1 mouse cellular context compared by ENCODE assay signal in the genomic region with DNA sequence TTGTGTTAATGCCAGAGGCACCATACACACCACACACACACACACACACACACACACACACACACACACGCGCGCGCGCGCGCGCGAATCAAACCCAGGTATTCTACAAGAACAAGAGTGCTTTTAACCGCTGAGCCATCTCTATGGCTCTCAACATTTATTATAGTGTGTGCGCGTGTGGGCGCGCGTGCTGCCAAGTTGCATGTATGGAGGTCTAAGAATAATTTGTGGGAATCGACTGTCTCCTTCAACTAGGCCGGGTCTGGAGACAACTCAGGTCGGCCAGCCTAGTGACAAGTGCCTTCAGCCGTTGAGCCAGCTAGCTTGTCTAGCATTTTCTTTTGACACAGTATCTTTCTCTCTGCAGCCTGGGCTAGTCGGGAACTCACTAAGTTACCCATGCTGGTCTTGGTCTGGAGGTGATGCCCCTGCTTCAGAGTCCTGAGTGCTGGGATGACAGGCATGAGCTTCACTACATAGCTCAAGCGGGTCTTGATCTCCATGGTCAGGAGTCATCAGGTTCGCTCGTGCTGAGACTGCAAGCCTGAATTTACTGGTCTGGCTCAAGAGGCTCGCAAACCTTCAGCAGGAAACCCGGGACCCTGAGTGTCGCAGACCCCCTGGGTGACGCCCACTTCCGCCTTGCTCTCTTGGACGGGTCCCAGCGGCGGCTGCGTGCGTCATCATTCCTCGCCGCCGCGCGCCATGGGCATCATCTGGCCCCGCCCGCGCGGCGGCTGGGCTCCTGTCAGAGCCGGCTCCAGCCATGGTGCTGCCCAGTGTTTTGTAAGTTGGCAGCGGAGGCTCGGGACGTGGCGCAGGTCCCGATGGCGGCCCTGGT.
A peak's percentile ranks its signal among the peaks of the same experiment; 100 is the strongest.
TF ChIP-seq lines count a peak whose summit lies in the region.

A gene (plus strand): TSS at position 709 of the 841 bp plus-strand sequence.

TF ChIP-seq in CH12.LX, 34 proteins besides CTCF, POLR2A, EP300 and RAD21 (continued from another document):
- TF ChIP-seq POLR2AphosphoS2 (IDR thresholded peaks at IDR 0.05; ENCODE audit: low read depth, low read length) (no peak), GABPA (IDR thresholded peaks at IDR 0.05; ENCODE audit: insufficient replicate concordance, low read depth, low read length) (no peak), JUN (IDR thresholded peaks at IDR 0.05; ENCODE audit: insufficient read depth, low read depth, low read length) (no peak), CHD1 (IDR thresholded peaks at IDR 0.05; ENCODE audit: low read depth, low read length) (no peak), HCFC1 (IDR thresholded peaks at IDR 0.05; ENCODE audit: low read depth, low read length) (peak; percentile 87), SMC3 (IDR thresholded peaks at IDR 0.05; ENCODE audit: low read depth, low read length) (no peak), JUND (conservative IDR thresholded peaks at IDR 0.05; ENCODE audit: low read depth, low read length) (no peak), E2F4 (IDR thresholded peaks at IDR 0.05; ENCODE audit: insufficient replicate concordance, low read depth, low read length) (no peak), IRF4 (IDR thresholded peaks at IDR 0.05; ENCODE audit: low read depth, low read length) (peak; percentile 52; the same call in 1 of the 2 replicates), MAX (IDR thresholded peaks at IDR 0.05; ENCODE audit: low read length) (peak; percentile 69; the same call in 1 of the 2 replicates), MEF2A (IDR thresholded peaks at IDR 0.05; ENCODE audit: borderline replicate concordance, low read depth, low read length) (peak; percentile 74), NRF1 (IDR thresholded peaks at IDR 0.05; ENCODE audit: low read depth, low read length) (peak; percentile 66), KAT2A (IDR thresholded peaks at IDR 0.05; ENCODE audit: insufficient replicate concordance, low read length) (peak; percentile 59; the same call in 1 of the 2 replicates), CHD2 (IDR thresholded peaks at IDR 0.05; ENCODE audit: low read length) (no peak), NELFE (IDR thresholded peaks at IDR 0.05; ENCODE audit: low read depth, low read length) (peak; percentile 66), ZKSCAN1 (IDR thresholded peaks at IDR 0.05; ENCODE audit: borderline replicate concordance, low read depth, low read length) (no peak), RCOR1 (conservative IDR thresholded peaks at IDR 0.05; ENCODE audit: low read depth, low read length) (no peak), SIN3A (IDR thresholded peaks at IDR 0.05; ENCODE audit: low read length) (peak; percentile 95), ZNF384 (IDR thresholded peaks at IDR 0.05; ENCODE audit: low read depth, low read length) (no peak), PAX5 (IDR thresholded peaks at IDR 0.05; ENCODE audit: low read length) (no peak), BHLHE40 (IDR thresholded peaks at IDR 0.05; ENCODE audit: low read depth, low read length) (peak; percentile 7; the same call in 1 of the 2 replicates), ZC3H11A (IDR thresholded peaks at IDR 0.05; ENCODE audit: low read depth, low read length) (no peak)
